Mouse (Mus musculus): Measurements from ENCODE around the gene Fxyd7. TPM values are rescaled to one million over a fixed set of nuclear protein-coding genes. Genes with fewer than 3 reads are reported as not detected.

Fxyd7 gene
- polyA plus RNA-seq, 1 experiment from 2014 or later: 49.2 TPM

DNA sequence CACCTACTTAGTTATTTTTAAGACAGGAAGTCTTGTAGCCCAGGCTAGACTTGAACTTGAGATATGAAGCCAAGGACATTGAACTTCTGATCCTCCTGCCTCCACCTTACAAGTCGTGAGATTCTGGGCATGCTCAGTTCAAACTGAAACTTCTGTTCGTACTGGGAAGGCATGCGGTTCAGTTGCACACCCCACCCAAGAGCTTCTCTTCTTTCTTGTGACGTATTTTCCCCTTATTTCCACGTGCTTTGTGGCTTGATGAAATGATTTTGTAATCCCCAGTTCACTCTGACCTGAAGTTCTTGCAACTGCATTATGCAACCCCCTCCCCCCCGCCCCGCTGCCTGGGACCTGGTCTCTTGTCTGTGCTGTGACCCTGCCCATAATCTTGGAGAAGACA lies 19.5 kb downstream of the Fxyd7 start:
- H3K9ac ChIP-seq (replicated peaks): no peak overlapping the region
- H3K27me3 ChIP-seq: no peaks in the 10 kb centered on the region
- no peak overlapping the region for H3K4me2 ChIP-seq (replicated peaks)
- no peak for ATAC-seq
- no peak overlapping the region for H3K27ac ChIP-seq
- no peaks in the 10 kb centered on the region for H3K4me1 ChIP-seq (replicated peaks)
- no peak overlapping the region for H3K4me3 ChIP-seq (replicated peaks)
- H3K36me3 ChIP-seq: no peaks in the 10 kb centered on the region
- WGBS: 83% methylated on average over 7 of the region's 7 CpGs
- H3K9me3 ChIP-seq: no peaks in the 10 kb centered on the region

DNA sequence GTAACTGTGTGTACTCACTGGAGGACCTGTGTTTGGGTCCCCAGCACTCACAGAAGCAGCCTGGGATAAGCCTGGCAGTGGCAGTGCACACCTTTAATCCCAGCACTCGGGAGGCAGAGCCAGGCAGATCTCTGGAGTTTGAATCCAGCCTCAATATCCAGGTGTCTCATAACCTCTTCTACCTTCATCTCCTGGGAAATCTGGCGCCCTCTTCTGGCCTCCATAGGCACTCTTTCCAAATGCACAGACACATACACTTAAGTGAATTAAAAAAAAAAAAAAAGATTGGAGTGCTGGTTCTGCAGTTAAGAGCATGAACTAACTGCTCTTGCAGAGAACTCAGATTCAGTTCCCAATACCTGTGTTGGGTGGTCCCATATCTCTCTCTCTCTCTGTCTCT lies 20.6 kb downstream of the Fxyd7 start:
- Histone ChIP-seq H3K4me3 (replicated peaks) (no peak overlapping the region), H3K9me3 (no peaks in the 10 kb centered on the region), H3K27me3 (no peaks in the 10 kb centered on the region), H3K4me2 (replicated peaks) (no peak overlapping the region), H3K36me3 (no peaks in the 10 kb centered on the region), H3K4me1 (replicated peaks) (no peaks in the 10 kb centered on the region), H3K27ac (no peak overlapping the region), H3K9ac (replicated peaks) (no peak overlapping the region)
- WGBS: 67% methylated on average over 2 of the region's 2 CpGs
- ATAC-seq: no peak

- ATAC-seq: no peak
- Histone ChIP-seq H3K4me1 (replicated peaks) (no peaks in the 10 kb centered on the region), H3K36me3 (no peaks in the 10 kb centered on the region), H3K27ac (no peak overlapping the region), H3K27me3 (no peaks in the 10 kb centered on the region), H3K4me2 (replicated peaks) (no peak overlapping the region), H3K4me3 (replicated peaks) (no peak overlapping the region), H3K9ac (replicated peaks) (no peak overlapping the region), H3K9me3 (no peaks in the 10 kb centered on the region)
- 69% methylated on average over 8 of the region's 8 CpGs for WGBS
These were observed 22.7 kb downstream of the Fxyd7 start for GRCm38 (mm10) chr7:31028609-31029008.

GRCm38 (mm10) chr7:31017104-31017901 lies 34.0 kb downstream of the Fxyd7 start:
- Histone ChIP-seq H3K36me3 (no peaks in the 10 kb centered on the region), H3K27ac (no peak overlapping the region), H3K27me3 (no peaks in the 10 kb centered on the region), H3K4me1 (replicated peaks) (peaks cover 6% of the 10 kb centered on the region; the same call in 1 of the 2 replicates), H3K4me3 (replicated peaks) (no peak overlapping the region), H3K4me2 (replicated peaks) (no peak overlapping the region), H3K9me3 (no peaks in the 10 kb centered on the region), H3K9ac (replicated peaks) (no peak overlapping the region)
- 66% methylated on average over 10 of the region's 10 CpGs for WGBS
- ATAC-seq: no peak

DNA sequence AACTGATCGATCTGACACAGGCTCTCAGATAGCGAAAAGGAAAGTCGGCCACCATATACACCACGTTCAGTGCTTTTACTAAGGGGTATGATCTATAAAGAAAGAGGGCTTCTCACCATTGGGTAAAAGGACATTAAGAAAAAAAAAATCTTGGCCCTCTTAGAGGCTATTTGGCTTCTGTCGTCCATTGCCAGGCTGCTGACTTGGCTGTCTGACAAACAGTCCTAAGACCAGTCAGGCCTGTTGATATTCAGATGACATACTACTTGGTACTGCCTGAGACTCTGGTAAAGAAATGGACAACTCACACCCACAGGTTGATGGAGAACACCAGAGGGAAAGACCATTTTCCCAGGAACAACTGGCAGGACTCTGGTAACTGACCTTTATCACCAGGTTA lies 38.3 kb downstream of the Fxyd7 start:
- no peak overlapping the region for H3K27ac ChIP-seq
- no peak for ATAC-seq
- H3K36me3 ChIP-seq: no peaks in the 10 kb centered on the region
- peaks cover 6% of the 10 kb centered on the region; the same call in 1 of the 2 replicates for H3K4me1 ChIP-seq (replicated peaks)
- H3K4me3 ChIP-seq (replicated peaks): no peak overlapping the region
- no peak overlapping the region for H3K9ac ChIP-seq (replicated peaks)
- no peak overlapping the region for H3K4me2 ChIP-seq (replicated peaks)
- 89% methylated on average over 5 of the region's 5 CpGs for WGBS
- no peaks in the 10 kb centered on the region for H3K9me3 ChIP-seq
- no peaks in the 10 kb centered on the region for H3K27me3 ChIP-seq

DNA sequence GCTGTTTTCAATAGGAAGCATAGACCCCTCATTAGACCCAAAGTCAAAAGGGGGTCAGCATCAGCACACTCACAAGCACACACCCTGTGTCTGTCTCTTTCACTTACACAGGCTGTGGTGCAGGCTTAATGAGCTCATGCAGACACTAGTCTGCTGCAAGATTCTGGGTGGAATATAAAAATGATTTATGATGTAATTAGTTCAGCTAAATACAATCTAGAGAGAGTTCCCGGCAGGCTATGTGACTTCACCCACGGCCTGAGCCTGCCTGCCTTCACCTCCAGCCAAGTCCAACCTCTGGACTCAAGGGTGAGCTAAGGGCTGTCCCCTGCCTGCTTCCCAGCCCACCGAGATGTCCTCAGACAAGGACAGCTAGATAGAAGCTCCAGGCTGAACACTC lies 42.4 kb downstream of the Fxyd7 start:
- H3K4me3 ChIP-seq (replicated peaks): no peak overlapping the region
- ATAC-seq: no peak
- WGBS: 86% methylated on average over 3 of the region's 3 CpGs
- H3K9ac ChIP-seq (replicated peaks): no peak overlapping the region
- no peak overlapping the region for H3K4me2 ChIP-seq (replicated peaks)
- H3K9me3 ChIP-seq: no peaks in the 10 kb centered on the region
- no peaks in the 10 kb centered on the region for H3K27me3 ChIP-seq
- H3K36me3 ChIP-seq: no peaks in the 10 kb centered on the region
- H3K4me1 ChIP-seq (replicated peaks): no peaks in the 10 kb centered on the region
- H3K27ac ChIP-seq: no peak overlapping the region

- no peak overlapping the region for H3K4me2 ChIP-seq (replicated peaks)
- H3K27ac ChIP-seq: no peak overlapping the region
- no peaks in the 10 kb centered on the region for H3K9me3 ChIP-seq
- no peak overlapping the region for H3K9ac ChIP-seq (replicated peaks)
- no peak for ATAC-seq
- whole genome bisulfite sequencing: 67% methylated on average over 1 of the region's 1 CpGs
- H3K4me3 ChIP-seq (replicated peaks): no peak overlapping the region
- H3K4me1 ChIP-seq (replicated peaks): no peaks in the 10 kb centered on the region
- no peaks in the 10 kb centered on the region for H3K36me3 ChIP-seq
- H3K27me3 ChIP-seq: no peaks in the 10 kb centered on the region
These were observed 43.1 kb downstream of the Fxyd7 start for GRCm38 (mm10) chr7:31008175-31008574.

GRCm38 (mm10) chr7:31007775-31008174 lies 43.5 kb downstream of the Fxyd7 start:
- Histone ChIP-seq H3K9ac (replicated peaks) (no peak overlapping the region), H3K4me2 (replicated peaks) (no peak overlapping the region), H3K27ac (no peak overlapping the region), H3K4me1 (replicated peaks) (no peaks in the 10 kb centered on the region), H3K9me3 (no peaks in the 10 kb centered on the region), H3K36me3 (no peaks in the 10 kb centered on the region), H3K4me3 (replicated peaks) (no peak overlapping the region), H3K27me3 (no peaks in the 10 kb centered on the region)
- 93% methylated on average over 1 of the region's 1 CpGs for WGBS
- no peak for ATAC-seq

DNA sequence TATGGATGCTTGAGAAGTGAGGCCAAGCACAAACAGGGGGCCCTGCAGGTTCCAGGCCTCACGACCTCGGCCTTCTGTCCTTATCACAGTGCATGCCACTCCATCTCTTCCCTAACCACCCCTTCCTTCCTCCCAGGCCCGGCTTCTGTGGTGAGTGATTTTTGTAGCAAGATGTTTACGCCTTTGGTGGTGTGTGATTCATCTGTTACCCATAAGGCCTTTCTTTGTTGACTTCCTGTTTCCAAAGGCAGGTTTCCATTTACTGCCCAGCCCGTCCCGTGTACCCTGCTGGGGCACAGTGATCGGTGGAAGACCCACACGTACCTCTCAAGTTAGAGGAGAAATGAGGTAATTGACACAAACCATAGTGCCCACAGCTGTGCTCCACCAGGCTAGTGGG lies 48.6 kb downstream of the Fxyd7 start:
- H3K27me3 ChIP-seq: no peaks in the 10 kb centered on the region
- H3K4me2 ChIP-seq (replicated peaks): no peak overlapping the region
- no peak overlapping the region for H3K9ac ChIP-seq (replicated peaks)
- no peak overlapping the region for H3K4me3 ChIP-seq (replicated peaks)
- H3K36me3 ChIP-seq: no peaks in the 10 kb centered on the region
- no peak overlapping the region for H3K27ac ChIP-seq
- 91% methylated on average over 8 of the region's 8 CpGs for WGBS
- no peak for ATAC-seq
- no peaks in the 10 kb centered on the region for H3K4me1 ChIP-seq (replicated peaks)
- H3K9me3 ChIP-seq: no peaks in the 10 kb centered on the region

DNA sequence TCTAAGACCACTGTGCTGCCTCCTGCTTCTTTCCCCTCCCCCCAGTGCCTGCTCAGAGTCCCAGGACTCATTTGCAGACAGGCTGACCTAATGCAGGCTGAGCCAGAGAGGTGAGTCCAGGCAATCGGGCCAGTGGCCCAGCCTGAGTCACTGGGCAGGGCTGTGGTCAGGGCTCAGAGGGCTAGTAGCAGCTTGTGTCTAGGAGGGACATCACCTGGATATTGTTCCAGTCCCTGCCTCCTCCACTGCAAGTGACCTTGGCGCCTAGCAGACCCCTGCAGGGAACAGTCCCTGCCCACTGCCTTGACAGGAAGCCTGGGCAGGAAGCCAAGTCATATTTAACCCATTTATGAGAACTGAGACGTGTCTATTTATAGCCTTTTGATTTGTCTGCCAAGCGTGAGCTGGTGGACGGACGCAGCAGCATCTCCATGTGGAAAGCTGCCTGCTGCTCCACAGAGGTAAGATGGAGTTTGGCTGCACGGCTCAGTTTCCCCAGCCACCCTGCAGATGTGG lies 50.7 kb downstream of the Fxyd7 start:
- Histone ChIP-seq H3K4me3 (replicated peaks) (no peak overlapping the region), H3K27ac (no peak overlapping the region), H3K4me1 (replicated peaks) (no peaks in the 10 kb centered on the region), H3K4me2 (replicated peaks) (no peak overlapping the region), H3K36me3 (no peaks in the 10 kb centered on the region), H3K27me3 (no peaks in the 10 kb centered on the region), H3K9ac (replicated peaks) (no peak overlapping the region), H3K9me3 (peaks cover 5% of the 10 kb centered on the region; the same call in 1 of the 2 replicates)
- no peak for ATAC-seq
- WGBS: 67% methylated on average over 7 of the region's 7 CpGs

- H3K9me3 ChIP-seq: peaks cover 5% of the 10 kb centered on the region; the same call in 1 of the 2 replicates
- no peak for ATAC-seq
- H3K27me3 ChIP-seq: no peaks in the 10 kb centered on the region
- H3K36me3 ChIP-seq: no peaks in the 10 kb centered on the region
- no peak overlapping the region for H3K9ac ChIP-seq (replicated peaks)
- WGBS: 93% methylated on average over 2 of the region's 2 CpGs
- H3K4me2 ChIP-seq (replicated peaks): no peak overlapping the region
- H3K4me3 ChIP-seq (replicated peaks): no peak overlapping the region
- no peaks in the 10 kb centered on the region for H3K4me1 ChIP-seq (replicated peaks)
- H3K27ac ChIP-seq: no peak overlapping the region
These were observed 54.8 kb downstream of the Fxyd7 start for GRCm38 (mm10) chr7:30996491-30996890.

- Histone ChIP-seq H3K27ac (no peak overlapping the region), H3K36me3 (no peaks in the 10 kb centered on the region), H3K9ac (replicated peaks) (no peak overlapping the region), H3K4me1 (replicated peaks) (no peaks in the 10 kb centered on the region), H3K9me3 (peaks cover 5% of the 10 kb centered on the region; the same call in 1 of the 2 replicates), H3K27me3 (no peaks in the 10 kb centered on the region), H3K4me3 (replicated peaks) (no peak overlapping the region), H3K4me2 (replicated peaks) (no peak overlapping the region)
- WGBS: 88% methylated on average over 5 of the region's 5 CpGs
- no peak for ATAC-seq
These were observed 57.3 kb downstream of the Fxyd7 start for GRCm38 (mm10) chr7:30993986-30994385.

All from midbrain, embryonic 13.5 days (tissue).